Mouse (Mus musculus): Measurements from ENCODE around the gene Gm20820.
"Not testable (repeated sequence)": the region's sequence is repeated elsewhere in the genome, so short reads cannot be mapped to it uniquely, and the experiment has no call there.

Gene Gm20820

GRCm38 (mm10) chrY:86061472-86061871, at the start of gene Gm20820:
Gene Gm20820, plus strand, starts transcription at chrY:86061772.
- DNase-seq (ENCODE audit: inconsistent age in 2 of 2, low spot score in 1 of 2), result not testable (repeated sequence)
